Mouse (Mus musculus): ENCODE results near the gene Nsl1. TPM values are rescaled to one million over a fixed set of nuclear protein-coding genes. Genes with fewer than 3 reads are reported as not detected.

Nsl1 gene
- polyA plus RNA-seq, 1 experiment, result 2.6 TPM

GRCm38 (mm10) chr1:191099772-191100291 is 37.0 kb downstream of the Nsl1 start:
- TF ChIP-seq CTCF (IDR thresholded peaks at IDR 0.05; ENCODE audit: control insufficient read depth, insufficient read depth, insufficient replicate concordance, low read depth, low read length) (no peak), POLR2A (IDR thresholded peaks at IDR 0.05; ENCODE audit: control insufficient read depth, low read depth, low read length) (no peak)
- Histone ChIP-seq H3K27me3 (ENCODE audit: control insufficient read depth, insufficient read depth, low read length) (no peaks in the 10 kb centered on the region), H3K36me3 (ENCODE audit: control insufficient read depth, insufficient read depth, low read length) (no peaks in the 10 kb centered on the region), H3K4me3 (ENCODE audit: control insufficient read depth, low read depth, low read length) (no peak overlapping the region), H3K27ac (ENCODE audit: control insufficient read depth, insufficient read depth, low read depth, low read length) (no peak overlapping the region), H3K4me1 (ENCODE audit: control insufficient read depth, insufficient read depth, low read length) (peaks cover 4% of the 10 kb centered on the region; the same call in 1 of the 2 replicates)

- H3K4me1 ChIP-seq (ENCODE audit: control insufficient read depth, insufficient read depth, low read length), result peaks cover 7% of the 10 kb centered on the region; the same call in 1 of the 2 replicates
- H3K27ac ChIP-seq (ENCODE audit: control insufficient read depth, insufficient read depth, low read depth, low read length), result no peak overlapping the region
- TF ChIP-seq CTCF (IDR thresholded peaks at IDR 0.05; ENCODE audit: control insufficient read depth, insufficient read depth, insufficient replicate concordance, low read depth, low read length) (no peak), POLR2A (IDR thresholded peaks at IDR 0.05; ENCODE audit: control insufficient read depth, low read depth, low read length) (no peak)
- H3K27me3 ChIP-seq (ENCODE audit: control insufficient read depth, insufficient read depth, low read length), result no peaks in the 10 kb centered on the region
- H3K4me3 ChIP-seq (ENCODE audit: control insufficient read depth, low read depth, low read length), result no peak overlapping the region
- no peaks in the 10 kb centered on the region for H3K36me3 ChIP-seq (ENCODE audit: control insufficient read depth, insufficient read depth, low read length)
Measured at GRCm38 (mm10) chr1:191102730-191103370, 40.0 kb downstream of the Nsl1 start.

GRCm38 (mm10) chr1:191105246-191105645 is 42.4 kb downstream of the Nsl1 start:
- no peaks in the 10 kb centered on the region for H3K27me3 ChIP-seq (ENCODE audit: control insufficient read depth, insufficient read depth, low read length)
- peaks cover 6% of the 10 kb centered on the region; the same call in 1 of the 2 replicates for H3K4me1 ChIP-seq (ENCODE audit: control insufficient read depth, insufficient read depth, low read length)
- no peak overlapping the region for H3K27ac ChIP-seq (ENCODE audit: control insufficient read depth, insufficient read depth, low read depth, low read length)
- no peaks in the 10 kb centered on the region for H3K36me3 ChIP-seq (ENCODE audit: control insufficient read depth, insufficient read depth, low read length)
- no peak for TF ChIP-seq CTCF (IDR thresholded peaks at IDR 0.05; ENCODE audit: control insufficient read depth, insufficient read depth, insufficient replicate concordance, low read depth, low read length)
- no peak for TF ChIP-seq POLR2A (IDR thresholded peaks at IDR 0.05; ENCODE audit: control insufficient read depth, low read depth, low read length)
- no peak overlapping the region for H3K4me3 ChIP-seq (ENCODE audit: control insufficient read depth, low read depth, low read length)

GRCm38 (mm10) chr1:191107306-191107705 is 44.5 kb downstream of the Nsl1 start:
- Histone ChIP-seq H3K36me3 (ENCODE audit: control insufficient read depth, insufficient read depth, low read length) (no peaks in the 10 kb centered on the region), H3K4me1 (ENCODE audit: control insufficient read depth, insufficient read depth, low read length) (peaks cover 6% of the 10 kb centered on the region; the same call in 1 of the 2 replicates), H3K27ac (ENCODE audit: control insufficient read depth, insufficient read depth, low read depth, low read length) (no peak overlapping the region), H3K27me3 (ENCODE audit: control insufficient read depth, insufficient read depth, low read length) (no peaks in the 10 kb centered on the region), H3K4me3 (ENCODE audit: control insufficient read depth, low read depth, low read length) (no peak overlapping the region)
- TF ChIP-seq CTCF (IDR thresholded peaks at IDR 0.05; ENCODE audit: control insufficient read depth, insufficient read depth, insufficient replicate concordance, low read depth, low read length), result no peak

GRCm38 (mm10) chr1:191109907-191110306 is 47.1 kb downstream of the Nsl1 start:
- Histone ChIP-seq H3K27ac (ENCODE audit: control insufficient read depth, insufficient read depth, low read depth, low read length) (no peak overlapping the region), H3K4me1 (ENCODE audit: control insufficient read depth, insufficient read depth, low read length) (peaks cover 5% of the 10 kb centered on the region; the same call in 1 of the 2 replicates), H3K4me3 (ENCODE audit: control insufficient read depth, low read depth, low read length) (no peak overlapping the region), H3K36me3 (ENCODE audit: control insufficient read depth, insufficient read depth, low read length) (no peaks in the 10 kb centered on the region), H3K27me3 (ENCODE audit: control insufficient read depth, insufficient read depth, low read length) (no peaks in the 10 kb centered on the region)
- TF ChIP-seq CTCF (IDR thresholded peaks at IDR 0.05; ENCODE audit: control insufficient read depth, insufficient read depth, insufficient replicate concordance, low read depth, low read length) (no peak), POLR2A (IDR thresholded peaks at IDR 0.05; ENCODE audit: control insufficient read depth, low read depth, low read length) (no peak)

- no peaks in the 10 kb centered on the region for H3K27me3 ChIP-seq (ENCODE audit: control insufficient read depth, insufficient read depth, low read length)
- H3K27ac ChIP-seq (ENCODE audit: control insufficient read depth, insufficient read depth, low read depth, low read length), result no peak overlapping the region
- H3K4me3 ChIP-seq (ENCODE audit: control insufficient read depth, low read depth, low read length), result no peak overlapping the region
- H3K36me3 ChIP-seq (ENCODE audit: control insufficient read depth, insufficient read depth, low read length), result no peaks in the 10 kb centered on the region
- H3K4me1 ChIP-seq (ENCODE audit: control insufficient read depth, insufficient read depth, low read length), result no peaks in the 10 kb centered on the region
- TF ChIP-seq CTCF (IDR thresholded peaks at IDR 0.05; ENCODE audit: control insufficient read depth, insufficient read depth, insufficient replicate concordance, low read depth, low read length), result no peak
- TF ChIP-seq POLR2A (IDR thresholded peaks at IDR 0.05; ENCODE audit: control insufficient read depth, low read depth, low read length), result no peak
Measured at GRCm38 (mm10) chr1:191111146-191111545, 48.3 kb downstream of the Nsl1 start.

GRCm38 (mm10) chr1:191114868-191115267 is 52.1 kb downstream of the Nsl1 start:
- H3K27ac ChIP-seq (ENCODE audit: control insufficient read depth, insufficient read depth, low read depth, low read length), result no peak overlapping the region
- H3K4me1 ChIP-seq (ENCODE audit: control insufficient read depth, insufficient read depth, low read length), result no peaks in the 10 kb centered on the region
- H3K27me3 ChIP-seq (ENCODE audit: control insufficient read depth, insufficient read depth, low read length), result no peaks in the 10 kb centered on the region
- no peak overlapping the region for H3K4me3 ChIP-seq (ENCODE audit: control insufficient read depth, low read depth, low read length)
- H3K36me3 ChIP-seq (ENCODE audit: control insufficient read depth, insufficient read depth, low read length), result no peaks in the 10 kb centered on the region
- no peak for TF ChIP-seq POLR2A (IDR thresholded peaks at IDR 0.05; ENCODE audit: control insufficient read depth, low read depth, low read length)
- no peak for TF ChIP-seq CTCF (IDR thresholded peaks at IDR 0.05; ENCODE audit: control insufficient read depth, insufficient read depth, insufficient replicate concordance, low read depth, low read length)
